Mouse (Mus musculus): ENCODE measurements around the gene Mov10. TPM values are rescaled to one million over a fixed set of nuclear protein-coding genes. Genes with fewer than 3 reads are reported as not detected.
A peak's percentile ranks its signal among the peaks of the same experiment; 100 is the strongest.

Mov10 gene
- total RNA-seq, 2 experiments from 2014 or later: 3.8 to 8.3 TPM

- ATAC-seq (ENCODE audit: poor library complexity, severe bottlenecking): no peak
Measured at GRCm38 (mm10) chr3:104811752-104812151, 6.6 kb downstream of the Mov10 start.

GRCm38 (mm10) chr3:104805539-104805938 lies 12.8 kb downstream of the Mov10 start:
- ATAC-seq (ENCODE audit: poor library complexity, severe bottlenecking): no peak

- no peak for ATAC-seq (ENCODE audit: poor library complexity, severe bottlenecking)
Measured at GRCm38 (mm10) chr3:104804312-104804711, 14.1 kb downstream of the Mov10 start.

GRCm38 (mm10) chr3:104801481-104801880 lies 16.9 kb downstream of the Mov10 start:
- no peak for ATAC-seq (ENCODE audit: poor library complexity, severe bottlenecking)

- ATAC-seq (ENCODE audit: poor library complexity, severe bottlenecking): no peak
Measured at GRCm38 (mm10) chr3:104800681-104801080, 17.7 kb downstream of the Mov10 start.

- no peak for ATAC-seq (ENCODE audit: poor library complexity, severe bottlenecking)
Measured at GRCm38 (mm10) chr3:104796430-104797082, 21.8 kb downstream of the Mov10 start.

GRCm38 (mm10) chr3:104795661-104796340 lies 22.6 kb downstream of the Mov10 start:
- no peak for ATAC-seq (ENCODE audit: poor library complexity, severe bottlenecking)

- ATAC-seq (ENCODE audit: poor library complexity, severe bottlenecking): no peak
Measured at GRCm38 (mm10) chr3:104794953-104795470, 23.4 kb downstream of the Mov10 start.

- peak; percentile 23; the same call in 1 of the 2 replicates for ATAC-seq (ENCODE audit: poor library complexity, severe bottlenecking)
Measured at GRCm38 (mm10) chr3:104793871-104794828, 24.2 kb downstream of the Mov10 start.

- ATAC-seq (ENCODE audit: poor library complexity, severe bottlenecking): no peak
Measured at GRCm38 (mm10) chr3:104792360-104793270, 25.7 kb downstream of the Mov10 start.

GRCm38 (mm10) chr3:104791671-104792070 lies 26.7 kb downstream of the Mov10 start:
- ATAC-seq (ENCODE audit: poor library complexity, severe bottlenecking): no peak

- ATAC-seq (ENCODE audit: poor library complexity, severe bottlenecking): no peak
Measured at GRCm38 (mm10) chr3:104791017-104791416, 27.3 kb downstream of the Mov10 start.

GRCm38 (mm10) chr3:104790401-104790937 lies 27.9 kb downstream of the Mov10 start:
- ATAC-seq (ENCODE audit: poor library complexity, severe bottlenecking): no peak

- ATAC-seq (ENCODE audit: poor library complexity, severe bottlenecking): no peak
Measured at GRCm38 (mm10) chr3:104789822-104790221, 28.5 kb downstream of the Mov10 start.

- ATAC-seq (ENCODE audit: poor library complexity, severe bottlenecking): no peak
Measured at GRCm38 (mm10) chr3:104789312-104789605, 29.1 kb downstream of the Mov10 start.

- ATAC-seq (ENCODE audit: poor library complexity, severe bottlenecking): peak; percentile 73
Measured at GRCm38 (mm10) chr3:104788561-104789311, 29.6 kb downstream of the Mov10 start.

- ATAC-seq (ENCODE audit: poor library complexity, severe bottlenecking): no peak
Measured at GRCm38 (mm10) chr3:104788075-104788474, 30.3 kb downstream of the Mov10 start, which contains the start of gene Rhoc. Gene Rhoc (plus strand): TSS chr3:104788375.

- ATAC-seq (ENCODE audit: poor library complexity, severe bottlenecking): no peak
Measured at GRCm38 (mm10) chr3:104785284-104785683, 33.1 kb downstream of the Mov10 start.

- ATAC-seq (ENCODE audit: poor library complexity, severe bottlenecking): no peak
Measured at GRCm38 (mm10) chr3:104783971-104784500, 34.3 kb downstream of the Mov10 start.
